Mouse (Mus musculus) liver, embryonic 12.5 days (tissue): ENCODE data around the gene A830031A19Rik. TPM values are rescaled to one million over a fixed set of nuclear protein-coding genes. Genes with fewer than 3 reads are reported as not detected.

Experiments used
- ATAC-seq: fragments of 200-750 bp; cut with Nextera tagmentation; 2 replicates; pipeline ENCODE4 v1.8.0; 2017; ENCODE audit warnings: moderate number of reproducible peaks, mild to moderate bottlenecking, moderate library complexity
- H3K27ac ChIP-seq: fragments of 300-500 bp; sonication (generic); 2 replicates; pipeline ENCODE4 v1.5.1; 2016; ENCODE audit warnings: mild to moderate bottlenecking
- H3K27me3 ChIP-seq: fragments of 300-500 bp; sonication (generic); replicated peaks from 2 replicates; pipeline ENCODE4 v1.6.1; 2016; ENCODE audit warnings: mild to moderate bottlenecking, moderate library complexity
- H3K36me3 ChIP-seq: fragments of 300-500 bp; sonication (generic); 2 replicates; pipeline ENCODE4 v1.6.1; 2016; ENCODE audit warnings: mild to moderate bottlenecking, moderate library complexity
- H3K4me1 ChIP-seq: fragments of 300-500 bp; sonication (generic); 2 replicates; pipeline ENCODE4 v1.6.1; 2016
- H3K4me2 ChIP-seq: fragments of 300-500 bp; sonication (generic); 2 replicates; pipeline ENCODE4 v1.6.1; 2016; ENCODE audit warnings: mild to moderate bottlenecking, moderate library complexity
- H3K4me3 ChIP-seq: fragments of 300-500 bp; sonication (generic); 2 replicates; pipeline ENCODE4 v1.5.1; 2016; ENCODE audit warnings: mild to moderate bottlenecking, moderate library complexity
- H3K9ac ChIP-seq: fragments of 300-500 bp; sonication (generic); 2 replicates; pipeline ENCODE4 v1.6.1; 2016; ENCODE audit warnings: mild to moderate bottlenecking, moderate library complexity
- H3K9me3 ChIP-seq: fragments of 300-500 bp; sonication (generic); replicated peaks from 2 replicates; pipeline ENCODE4 v1.6.1; 2016; ENCODE audit warnings: mild to moderate bottlenecking, moderate library complexity
- WGBS: fragments of 180-500 bp; shearing (Covaris S2); methylation state at CpG from one replicate; pipeline ENCODE4 v1.1.7; 2016; ENCODE audit not compliant: insufficient replicate concordance; 5-methylcytosine and 5-hydroxymethylcytosine counted together
- polyA plus RNA-seq: library from polyadenylated mRNA; unstranded; fragments of >200 nt; fragmentation: Nextera tagmentation; extraction: Ambion mirVana; gene quantifications from 2 replicates; pipeline ENCODE4 v1.2.1, GENCODE M21; 2016

Gene A830031A19Rik
- polyA plus RNA-seq, 1 experiment from 2014 or later, result not detected

DNA sequence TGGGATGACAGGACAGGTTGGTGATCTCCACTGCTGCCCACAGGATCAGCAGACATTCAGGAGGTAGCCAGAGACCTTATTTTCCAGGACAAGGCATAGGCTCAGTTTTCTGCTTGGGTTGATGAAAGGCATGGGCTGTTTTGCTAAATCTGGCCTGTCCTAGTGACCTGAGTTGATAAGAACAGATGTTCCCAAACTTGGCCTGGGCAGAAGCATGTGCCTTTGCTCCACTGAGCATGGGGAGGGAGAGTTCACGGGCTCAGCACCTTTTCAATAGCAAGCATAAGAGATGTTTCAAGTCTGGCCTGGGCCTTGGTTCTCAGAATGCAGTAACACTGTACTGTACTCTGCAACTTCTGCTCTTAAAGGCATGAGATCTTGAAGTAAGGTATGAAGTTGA is 54.1 kb downstream of the A830031A19Rik start:
- Histone ChIP-seq H3K4me3 (no peak overlapping the region), H3K4me1 (no peaks in the 10 kb centered on the region), H3K36me3 (no peaks in the 10 kb centered on the region), H3K9ac (no peak overlapping the region), H3K4me2 (no peak overlapping the region), H3K27me3 (peaks cover 5% of the 10 kb centered on the region; the same call in 1 of the 2 replicates), H3K9me3 (no peaks in the 10 kb centered on the region), H3K27ac (no peak overlapping the region)
- WGBS, result 58% methylated on average over 1 of the region's 1 CpGs
- ATAC-seq, result no peak

DNA sequence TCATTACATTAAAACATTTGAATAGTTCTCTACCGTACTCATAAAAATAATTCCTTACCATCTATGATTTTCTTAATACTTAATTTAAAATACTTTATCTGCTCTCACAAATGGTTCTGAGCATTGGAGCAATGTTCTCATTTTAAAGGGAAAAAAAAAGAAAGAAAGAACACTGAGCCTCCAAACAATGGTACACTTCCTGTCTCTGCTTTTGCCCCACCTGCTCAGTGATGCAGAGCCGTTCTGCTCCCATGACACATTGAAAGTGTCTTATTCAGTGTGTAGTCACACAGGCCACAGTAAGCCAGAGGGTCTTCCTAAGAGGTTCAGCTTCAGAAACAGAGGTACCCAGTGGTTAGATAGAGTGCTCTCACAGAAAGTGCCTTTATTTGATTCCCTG is 56.1 kb downstream of the A830031A19Rik start:
- no peak for ATAC-seq
- H3K4me1 ChIP-seq, result no peaks in the 10 kb centered on the region
- H3K27me3 ChIP-seq, result peaks cover 5% of the 10 kb centered on the region; the same call in 1 of the 2 replicates
- H3K27ac ChIP-seq, result no peak overlapping the region
- no peaks in the 10 kb centered on the region for H3K9me3 ChIP-seq
- H3K9ac ChIP-seq, result no peak overlapping the region
- no peaks in the 10 kb centered on the region for H3K36me3 ChIP-seq
- no peak overlapping the region for H3K4me2 ChIP-seq
- WGBS, result 53% methylated on average over 2 of the region's 2 CpGs
- no peak overlapping the region for H3K4me3 ChIP-seq

DNA sequence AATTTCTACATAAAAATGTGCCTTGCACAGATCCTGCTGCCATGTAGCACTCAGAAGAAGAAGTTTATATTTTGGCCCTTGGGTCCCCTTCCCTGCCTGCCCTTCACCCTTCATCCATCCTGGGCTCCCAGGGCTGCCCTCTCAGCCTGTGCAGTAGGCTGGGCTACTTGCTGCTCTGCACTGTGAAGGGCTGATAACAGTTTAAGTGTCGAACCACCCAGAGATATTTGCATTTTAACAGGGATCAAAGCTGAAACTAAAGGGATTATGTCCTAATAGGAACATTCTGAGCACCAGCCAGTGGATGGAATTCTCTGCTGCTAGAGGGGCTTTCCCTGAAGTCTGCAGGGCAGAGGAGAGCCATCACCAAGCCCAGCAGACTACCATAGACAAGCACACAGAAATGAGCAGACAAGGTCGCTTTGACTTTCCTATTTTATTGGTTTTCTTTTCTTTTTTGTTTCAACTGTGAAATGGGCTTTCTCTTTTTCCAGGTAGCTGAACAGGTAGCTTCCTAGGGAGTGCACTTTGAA is 58.1 kb downstream of the A830031A19Rik start:
- Histone ChIP-seq H3K4me3 (no peak overlapping the region), H3K4me1 (no peaks in the 10 kb centered on the region), H3K4me2 (no peak overlapping the region), H3K27ac (no peak overlapping the region), H3K27me3 (no peaks in the 10 kb centered on the region; the same call in 1 of the 2 replicates), H3K9me3 (no peaks in the 10 kb centered on the region), H3K9ac (no peak overlapping the region), H3K36me3 (no peaks in the 10 kb centered on the region)
- ATAC-seq, result no peak
- WGBS, result 13% methylated on average over 2 of the region's 2 CpGs

DNA sequence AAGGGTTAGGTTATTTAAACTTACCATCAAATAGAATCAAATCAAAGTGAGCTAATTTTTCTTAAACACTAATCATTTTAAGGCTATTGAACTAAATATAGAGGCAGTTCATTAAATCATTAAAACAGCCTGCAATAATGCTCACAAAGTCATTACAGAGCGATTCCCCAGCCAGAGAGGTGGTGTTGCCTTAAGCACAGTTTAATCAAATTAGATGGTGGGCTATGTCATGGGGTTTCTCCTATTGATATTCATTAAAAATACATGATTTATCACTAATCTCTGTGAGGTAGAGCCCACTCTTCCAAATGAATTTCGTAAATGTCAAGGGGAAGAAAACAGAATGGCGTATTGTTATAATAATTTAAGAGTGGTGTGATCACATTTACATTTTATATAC is 58.8 kb downstream of the A830031A19Rik start:
- Histone ChIP-seq H3K27ac (no peak overlapping the region), H3K4me2 (no peak overlapping the region), H3K36me3 (no peaks in the 10 kb centered on the region), H3K4me3 (no peak overlapping the region), H3K27me3 (no peaks in the 10 kb centered on the region; the same call in 1 of the 2 replicates), H3K4me1 (no peaks in the 10 kb centered on the region), H3K9me3 (no peaks in the 10 kb centered on the region), H3K9ac (no peak overlapping the region)
- 68% methylated on average over 3 of the region's 3 CpGs for WGBS
- no peak for ATAC-seq

DNA sequence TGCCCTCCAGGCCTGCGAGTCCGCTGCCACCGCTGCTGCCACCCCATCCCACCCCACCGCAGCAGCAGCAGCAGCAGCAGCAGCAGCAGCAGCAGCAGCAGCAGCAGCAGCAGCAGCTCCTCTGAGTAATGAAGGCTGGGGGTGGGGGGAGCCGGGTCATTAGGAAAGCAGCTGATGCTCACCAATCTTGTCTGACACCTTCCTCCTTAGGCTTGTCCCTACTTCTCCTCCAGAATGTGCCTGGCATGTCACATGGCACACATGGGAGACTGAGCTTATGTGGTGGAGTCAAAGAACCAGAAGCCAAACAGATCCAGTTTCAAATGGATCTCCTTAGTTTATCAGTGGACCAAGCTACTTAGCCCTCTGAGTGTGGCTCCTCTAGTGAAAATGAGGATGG is 60.2 kb downstream of the A830031A19Rik start:
- Histone ChIP-seq H3K27me3 (no peaks in the 10 kb centered on the region; the same call in 1 of the 2 replicates), H3K4me3 (no peak overlapping the region), H3K36me3 (no peaks in the 10 kb centered on the region), H3K4me2 (no peak overlapping the region), H3K9me3 (no peaks in the 10 kb centered on the region), H3K27ac (no peak overlapping the region), H3K9ac (no peak overlapping the region), H3K4me1 (no peaks in the 10 kb centered on the region)
- WGBS, result 63% methylated on average over 5 of the region's 5 CpGs
- no peak for ATAC-seq

DNA sequence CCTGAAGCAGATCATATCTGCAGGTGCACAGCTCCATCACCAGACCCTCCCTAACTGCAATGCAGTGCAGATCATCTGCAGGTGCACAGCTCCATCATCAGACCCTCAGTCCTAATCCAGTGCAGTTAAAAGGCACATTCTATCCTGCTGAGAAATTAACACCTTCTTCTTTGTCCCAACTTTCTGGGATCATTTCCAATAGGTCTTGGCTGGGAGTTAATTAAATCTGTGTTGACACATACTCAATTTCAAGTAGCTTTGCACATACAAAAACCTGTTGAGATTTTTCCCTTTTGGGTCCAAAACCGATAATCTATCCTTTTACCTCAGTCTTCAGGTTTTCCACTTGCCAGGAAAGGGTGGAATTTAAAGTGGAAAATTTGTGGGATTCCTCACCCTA is 62.6 kb downstream of the A830031A19Rik start:
- H3K27me3 ChIP-seq, result no peaks in the 10 kb centered on the region; the same call in 1 of the 2 replicates
- WGBS, result 56% methylated on average over 1 of the region's 1 CpGs
- no peaks in the 10 kb centered on the region for H3K9me3 ChIP-seq
- no peak overlapping the region for H3K27ac ChIP-seq
- no peak for ATAC-seq
- H3K4me2 ChIP-seq, result no peak overlapping the region
- no peaks in the 10 kb centered on the region for H3K4me1 ChIP-seq
- no peak overlapping the region for H3K4me3 ChIP-seq
- no peaks in the 10 kb centered on the region for H3K36me3 ChIP-seq
- H3K9ac ChIP-seq, result no peak overlapping the region

DNA sequence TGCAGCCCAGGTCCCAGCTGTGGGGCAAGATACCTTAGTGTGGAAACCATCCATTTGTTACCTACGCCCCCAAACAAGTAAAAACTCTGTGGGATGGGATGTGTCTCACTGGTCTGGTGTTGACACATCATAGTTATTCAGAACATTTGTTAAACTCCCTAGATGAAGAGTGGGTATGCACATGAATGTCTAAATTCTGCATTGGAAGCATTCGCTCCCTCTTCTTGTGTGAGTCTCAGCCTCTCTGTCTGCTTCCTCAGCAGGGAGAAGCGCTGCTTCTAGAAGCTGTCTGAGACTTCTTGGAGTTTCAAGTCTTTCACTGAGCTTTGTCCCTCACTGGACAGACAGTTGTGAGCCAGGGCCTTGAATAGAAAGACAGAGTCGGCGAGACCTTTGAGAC is 65.9 kb downstream of the A830031A19Rik start:
- Histone ChIP-seq H3K36me3 (no peaks in the 10 kb centered on the region), H3K9me3 (no peaks in the 10 kb centered on the region), H3K27me3 (no peaks in the 10 kb centered on the region), H3K9ac (no peak overlapping the region), H3K4me1 (no peaks in the 10 kb centered on the region), H3K27ac (no peak overlapping the region), H3K4me2 (no peak overlapping the region), H3K4me3 (no peak overlapping the region)
- 69% methylated on average over 5 of the region's 5 CpGs for WGBS
- ATAC-seq, result no peak

DNA sequence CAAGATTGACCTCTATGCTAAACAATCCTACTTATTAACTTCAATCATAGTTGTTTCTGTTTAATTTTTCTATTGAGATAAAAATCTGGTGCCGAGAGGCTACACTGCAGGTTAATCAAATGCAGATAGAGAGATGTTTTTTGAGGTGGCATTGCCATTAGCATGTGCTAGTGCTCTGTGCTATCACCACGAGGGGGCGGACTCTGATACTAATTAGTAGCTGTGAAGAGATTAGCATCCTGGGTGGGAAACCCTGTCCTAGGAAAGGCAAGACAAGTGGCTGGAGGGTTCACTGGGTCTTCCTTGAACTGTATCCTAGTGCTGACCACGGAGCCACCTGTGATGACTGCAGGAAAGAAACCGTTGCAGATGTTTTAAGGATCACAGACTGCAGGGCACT is 66.6 kb downstream of the A830031A19Rik start:
- no peaks in the 10 kb centered on the region for H3K4me1 ChIP-seq
- H3K4me3 ChIP-seq, result no peak overlapping the region
- 23% methylated on average over 5 of the region's 5 CpGs for WGBS
- H3K4me2 ChIP-seq, result no peak overlapping the region
- H3K27ac ChIP-seq, result no peak overlapping the region
- H3K9ac ChIP-seq, result no peak overlapping the region
- H3K27me3 ChIP-seq, result no peaks in the 10 kb centered on the region
- no peaks in the 10 kb centered on the region for H3K9me3 ChIP-seq
- ATAC-seq, result no peak
- H3K36me3 ChIP-seq, result no peaks in the 10 kb centered on the region

DNA sequence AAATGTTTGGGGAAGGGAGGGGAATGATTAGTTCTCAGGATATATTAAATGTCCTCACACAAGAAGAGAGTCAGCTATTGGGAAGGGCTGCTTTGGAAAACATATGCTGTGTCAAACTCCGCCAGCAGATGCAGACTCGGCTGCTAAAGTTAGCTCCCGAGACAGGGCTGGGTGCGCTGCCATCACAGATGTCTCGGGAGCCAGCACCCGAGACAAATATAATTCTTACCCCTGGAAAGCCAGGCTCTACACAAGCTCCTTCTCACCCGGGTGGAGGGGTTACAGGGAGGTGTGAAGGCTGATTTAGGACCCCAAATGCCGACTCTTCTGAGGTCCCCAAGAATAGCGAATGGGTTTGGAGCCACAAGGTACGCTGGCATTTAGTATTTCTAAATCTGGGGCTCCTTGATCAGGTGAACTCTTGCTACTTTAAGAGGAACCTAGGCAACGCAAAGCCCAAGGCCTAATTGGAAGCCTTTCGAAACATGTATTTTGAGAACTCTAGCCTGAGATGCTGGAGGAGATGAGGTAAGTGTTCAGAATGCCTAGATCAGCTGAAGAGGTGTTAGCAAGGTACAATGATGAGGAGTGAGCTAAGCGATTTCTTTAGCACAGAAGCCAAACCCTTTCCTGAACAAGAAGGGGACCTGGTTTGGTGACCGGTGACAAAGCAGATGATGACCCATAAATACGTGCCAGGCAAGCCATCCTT is 69.3 kb downstream of the A830031A19Rik start:
- Histone ChIP-seq H3K4me1 (no peaks in the 10 kb centered on the region), H3K9ac (no peak overlapping the region), H3K27ac (no peak overlapping the region), H3K27me3 (no peaks in the 10 kb centered on the region), H3K36me3 (no peaks in the 10 kb centered on the region), H3K4me2 (no peak overlapping the region), H3K4me3 (no peak overlapping the region), H3K9me3 (no peaks in the 10 kb centered on the region)
- 68% methylated on average over 15 of the region's 15 CpGs for WGBS
- no peak for ATAC-seq

DNA sequence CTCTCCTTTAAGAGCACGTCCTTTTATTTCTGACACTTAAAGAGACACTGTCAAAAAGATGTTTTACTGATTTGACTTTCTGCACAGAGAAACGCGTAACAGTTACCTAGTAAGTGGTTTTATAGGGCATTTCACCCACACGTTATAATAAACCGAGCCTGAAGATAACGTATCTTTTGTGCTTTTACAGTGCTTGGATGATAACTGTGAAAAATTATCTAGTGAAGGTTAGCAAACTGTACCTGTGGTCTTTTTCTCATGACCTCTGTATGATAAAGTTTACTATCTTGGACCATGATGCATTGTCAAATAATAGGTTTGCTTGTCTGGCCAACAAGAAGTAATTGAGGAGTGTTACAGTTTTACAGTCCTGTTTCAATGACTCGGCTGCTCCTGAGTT is 74.2 kb downstream of the A830031A19Rik start:
- H3K36me3 ChIP-seq, result no peaks in the 10 kb centered on the region
- no peak overlapping the region for H3K9ac ChIP-seq
- WGBS, result 72% methylated on average over 7 of the region's 7 CpGs
- H3K4me1 ChIP-seq, result no peaks in the 10 kb centered on the region
- no peak overlapping the region for H3K27ac ChIP-seq
- H3K4me2 ChIP-seq, result no peak overlapping the region
- H3K4me3 ChIP-seq, result no peak overlapping the region
- no peak for ATAC-seq
- H3K27me3 ChIP-seq, result no peaks in the 10 kb centered on the region
- H3K9me3 ChIP-seq, result no peaks in the 10 kb centered on the region
